Mouse (Mus musculus) retina, postnatal 1 day (tissue): Measurements from ENCODE around the gene Smad5.

ENCODE experiments used
- DNase-seq: peaks from one replicate; pipeline ENCODE4 v3.0.0-alpha.2; 2012

Smad5 gene

DNA sequence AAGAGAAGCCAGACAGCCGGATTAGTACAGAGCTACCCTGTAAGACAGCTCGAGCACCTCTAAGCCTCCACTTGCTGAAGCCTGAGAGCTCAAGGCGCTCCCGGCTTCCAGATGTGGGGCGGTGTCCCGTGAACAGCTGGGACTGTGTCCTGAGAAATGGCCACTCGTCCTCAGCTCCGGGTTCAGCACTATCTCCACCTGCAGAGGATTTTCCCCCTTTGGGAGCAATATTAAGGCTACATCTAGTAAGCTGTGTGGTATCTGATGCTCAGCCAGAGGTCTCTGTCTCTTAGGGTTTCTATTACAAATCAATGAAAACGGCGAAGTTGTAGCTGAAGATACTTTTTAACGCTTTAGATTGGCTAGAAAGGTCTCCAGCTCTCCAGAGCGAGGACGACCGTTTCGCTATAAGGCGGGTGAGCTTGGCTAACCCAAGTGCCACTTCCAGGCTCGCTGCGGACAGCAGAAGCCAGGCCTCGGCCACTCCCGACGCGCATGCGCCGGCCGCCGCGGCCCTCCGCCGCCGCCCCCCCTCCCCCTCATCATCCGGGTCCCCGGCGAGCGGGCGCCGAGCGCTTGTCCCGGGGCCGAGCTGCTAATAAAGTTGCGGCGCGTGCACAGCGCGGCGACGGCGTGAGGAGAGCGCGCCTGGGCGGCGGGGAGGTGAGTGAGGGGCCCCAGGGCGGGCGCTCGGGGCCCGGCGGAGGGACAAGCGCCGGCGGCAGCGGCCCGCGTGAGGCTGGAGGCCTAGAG lies at the start of gene Smad5:
Smad5 (plus strand) TSS at position 542 of the 753 bp plus-strand sequence.
- DNase-seq, result peak; percentile 97

DNA sequence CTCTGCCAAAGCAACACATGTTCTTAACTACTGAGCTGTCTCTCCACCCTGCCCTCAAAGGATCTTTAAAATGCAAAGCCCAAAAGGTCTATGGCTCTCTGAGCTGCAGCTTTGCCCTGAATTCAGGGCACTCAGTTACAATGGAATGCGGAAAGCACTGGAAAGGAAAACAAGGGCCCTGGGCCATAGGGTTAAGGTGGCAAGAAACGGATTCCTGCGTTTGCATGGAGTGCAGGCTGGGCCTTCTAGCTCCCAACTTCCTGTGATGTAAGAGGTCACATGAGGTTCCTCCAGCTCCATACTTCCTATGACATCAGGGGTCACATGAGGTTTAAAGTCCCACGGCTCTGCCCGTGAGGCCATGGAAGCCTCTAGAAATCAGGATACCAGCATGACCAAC lies 48.6 kb upstream of the Smad5 start:
- no peak for DNase-seq

DNA sequence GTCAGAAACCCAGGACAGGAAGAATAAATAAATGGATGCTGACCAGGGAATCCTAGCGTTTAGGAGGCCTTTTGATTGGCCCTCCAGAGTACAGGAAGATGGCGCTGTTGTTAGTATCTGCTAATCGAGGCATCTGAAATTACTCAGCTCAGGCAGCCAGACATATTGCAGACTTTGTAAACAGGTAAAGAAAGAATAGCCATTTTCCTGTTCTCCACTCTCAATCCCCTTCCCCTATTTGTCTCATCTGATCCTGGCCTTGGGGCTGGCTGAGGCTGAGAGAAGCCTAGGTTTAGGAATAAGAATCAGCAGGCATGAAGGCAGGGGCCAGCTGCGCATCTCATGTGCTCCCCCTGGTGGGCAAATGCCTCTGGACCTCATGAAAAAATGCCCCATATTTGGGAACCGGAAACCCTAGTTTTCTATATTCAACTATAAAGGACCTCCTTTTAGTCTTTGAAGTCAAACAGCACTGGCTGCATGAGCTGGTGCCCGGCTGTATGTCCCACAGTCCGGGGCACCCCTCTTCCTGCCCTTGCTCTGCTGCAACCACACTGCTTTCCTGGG lies 44.8 kb upstream of the Smad5 start:
- peak; percentile 76 for DNase-seq

DNA sequence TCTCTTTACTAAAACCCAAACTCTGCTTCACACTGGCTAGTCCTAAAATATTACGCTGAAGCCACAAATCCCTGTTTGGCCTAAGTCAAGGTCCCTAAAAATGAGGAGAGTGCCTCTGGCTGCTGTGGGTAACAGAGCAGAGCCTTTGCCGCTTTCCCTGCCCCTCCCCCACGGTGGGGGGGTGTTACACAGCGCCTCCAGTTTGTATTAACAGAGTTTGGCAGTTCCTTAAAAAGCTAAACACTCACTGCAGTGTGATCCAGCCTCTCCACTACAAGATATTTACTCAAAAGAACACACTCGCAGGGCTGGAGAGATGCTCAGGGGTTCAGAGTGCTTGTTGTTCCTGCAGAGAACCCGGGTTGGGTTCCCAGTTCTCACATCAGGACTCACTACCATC lies 43.9 kb upstream of the Smad5 start:
- DNase-seq, result no peak

DNA sequence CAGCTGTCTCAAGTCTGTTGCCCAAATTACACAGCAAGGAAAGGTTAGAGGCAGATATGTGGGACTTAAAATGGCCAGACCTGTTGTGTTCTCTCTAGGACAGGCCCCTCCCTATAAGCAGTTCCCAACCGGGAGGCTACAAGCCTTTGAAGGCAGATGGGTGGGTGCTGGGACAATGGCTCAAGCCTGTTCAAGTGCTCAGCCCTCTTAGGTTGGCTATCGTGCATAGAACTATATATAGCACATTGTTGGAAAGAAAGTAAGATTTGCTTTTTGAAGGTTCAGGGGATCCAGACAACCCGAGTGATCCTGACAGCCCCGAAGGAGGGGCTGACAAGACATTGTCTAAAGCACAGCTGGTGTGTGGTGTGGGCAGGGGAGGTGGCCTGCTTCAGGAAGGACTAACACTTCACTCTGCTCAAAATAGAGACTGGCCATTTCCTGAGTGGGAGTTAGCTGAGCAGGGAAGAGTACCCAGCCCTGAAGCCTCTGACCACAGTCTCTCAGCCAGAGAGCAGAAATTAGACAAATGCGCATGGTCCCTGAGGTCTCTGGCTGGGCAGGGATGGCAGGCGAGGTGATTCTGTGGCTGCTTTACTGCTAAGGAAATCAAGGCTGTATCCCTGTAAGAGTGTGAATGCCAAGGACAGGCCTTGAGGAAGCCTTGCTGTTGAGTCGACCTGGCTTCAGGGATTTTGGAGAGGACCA lies 40.7 kb upstream of the Smad5 start:
- no peak for DNase-seq

DNA sequence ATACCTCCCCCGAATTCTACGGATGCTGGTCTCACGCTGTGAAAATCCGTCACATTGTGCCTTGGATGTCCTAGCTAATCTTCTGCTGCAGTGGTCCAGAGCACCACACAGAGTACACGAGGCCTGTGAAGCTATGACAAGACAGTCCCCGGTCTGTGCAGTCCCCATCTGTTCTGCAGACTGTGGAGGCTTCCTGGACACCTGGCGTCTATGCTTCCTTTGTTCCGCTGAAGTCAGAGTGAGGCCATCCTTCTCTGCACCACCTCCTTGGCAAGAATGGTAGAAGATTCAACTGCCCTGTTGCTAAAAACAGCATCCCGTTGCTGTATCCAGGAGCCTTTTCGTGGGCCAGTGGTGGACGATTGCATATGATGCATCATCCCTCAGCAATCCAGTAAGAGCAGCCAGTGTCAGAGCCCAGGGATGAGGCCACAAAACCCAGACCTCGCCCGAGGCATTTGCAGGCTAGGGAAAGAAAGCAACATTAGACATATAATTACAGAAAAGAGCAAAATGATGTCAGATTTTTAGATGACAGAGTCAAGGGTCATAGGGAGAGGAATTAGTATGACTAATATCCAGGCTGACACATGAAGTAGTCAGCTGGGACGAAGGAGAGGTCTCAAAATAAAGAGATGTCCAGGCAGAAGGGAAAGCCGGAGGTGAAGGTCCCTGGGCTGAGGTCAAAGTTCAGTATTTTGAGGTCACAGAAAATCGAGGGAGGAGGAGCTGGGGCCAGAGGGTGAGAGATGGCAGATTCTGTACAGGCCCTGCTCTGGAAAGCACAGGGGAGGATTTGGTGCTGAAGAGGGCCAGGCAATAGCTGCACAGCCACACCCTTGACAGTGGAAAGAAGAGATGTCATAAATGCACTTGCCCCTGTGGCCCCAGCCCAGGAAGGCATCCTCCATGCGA lies 38.3 kb upstream of the Smad5 start:
- no peak for DNase-seq

DNA sequence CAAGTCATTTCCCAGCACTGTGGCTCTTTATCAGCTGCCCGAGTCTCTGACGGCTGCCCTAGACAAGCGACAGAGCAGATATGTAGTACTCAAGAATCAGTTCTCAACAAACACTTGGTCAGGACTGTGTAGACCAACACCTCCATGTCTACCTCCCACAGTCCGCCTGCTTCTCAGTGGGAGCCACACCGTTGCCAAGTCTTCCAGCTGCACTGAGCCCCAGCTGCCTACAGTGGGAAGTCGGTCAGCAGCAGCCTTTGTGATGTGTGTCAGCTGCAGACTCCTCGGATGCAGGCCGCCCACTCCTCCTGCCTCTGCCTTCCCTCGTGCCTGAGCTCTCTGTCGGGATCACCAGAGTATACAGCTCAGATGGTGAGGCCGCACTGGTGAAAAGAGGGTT lies 31.6 kb upstream of the Smad5 start:
- DNase-seq, result peak; percentile 36

DNA sequence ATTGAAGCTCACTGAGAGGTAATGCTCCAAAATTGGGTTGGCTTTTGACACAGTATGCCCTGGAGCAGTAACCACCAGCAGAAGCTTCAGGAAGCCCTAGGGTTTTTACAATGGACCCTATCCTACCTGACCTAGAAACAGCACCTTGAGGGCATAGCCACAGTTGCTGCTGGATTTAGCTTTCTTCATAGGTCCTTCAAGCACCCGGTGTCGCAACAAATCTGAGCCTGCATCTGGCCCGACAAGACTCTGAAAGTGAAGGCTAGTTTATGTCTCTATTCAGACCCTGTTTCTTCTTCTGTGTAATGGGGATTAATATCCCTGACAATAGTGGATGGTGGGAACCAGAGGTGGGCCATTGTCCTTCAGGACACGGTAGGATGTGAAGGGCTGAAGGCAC lies 25.1 kb upstream of the Smad5 start:
- no peak for DNase-seq

DNA sequence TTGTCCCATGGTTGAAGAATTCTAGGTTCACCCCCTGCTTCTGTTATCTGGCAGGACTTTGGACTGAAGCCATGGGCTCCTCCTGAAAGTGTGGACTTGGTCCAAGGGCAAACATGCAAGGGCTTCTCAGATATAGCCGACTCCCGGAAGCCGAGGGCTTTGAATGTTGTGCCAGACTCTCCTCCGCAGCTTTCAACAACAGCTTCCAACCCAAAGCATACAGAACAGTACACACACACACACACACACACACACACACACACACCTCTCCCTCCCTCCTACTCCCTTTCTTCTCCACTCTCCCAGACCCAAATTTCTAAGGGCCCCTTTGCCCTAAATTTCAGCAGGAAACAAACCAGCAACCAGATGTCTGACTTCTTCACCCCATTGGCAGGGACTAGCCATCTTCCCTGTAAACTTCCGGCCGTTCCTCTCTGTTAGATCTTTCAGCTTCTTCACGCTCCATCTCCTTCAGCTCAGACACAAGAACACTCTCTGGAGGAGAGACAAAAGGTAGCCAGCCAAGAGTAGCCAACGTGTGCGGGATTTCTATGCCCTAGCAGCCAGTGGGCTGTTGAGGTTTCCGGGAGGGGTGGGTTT lies 24.5 kb upstream of the Smad5 start:
- peak; percentile 73 for DNase-seq

DNA sequence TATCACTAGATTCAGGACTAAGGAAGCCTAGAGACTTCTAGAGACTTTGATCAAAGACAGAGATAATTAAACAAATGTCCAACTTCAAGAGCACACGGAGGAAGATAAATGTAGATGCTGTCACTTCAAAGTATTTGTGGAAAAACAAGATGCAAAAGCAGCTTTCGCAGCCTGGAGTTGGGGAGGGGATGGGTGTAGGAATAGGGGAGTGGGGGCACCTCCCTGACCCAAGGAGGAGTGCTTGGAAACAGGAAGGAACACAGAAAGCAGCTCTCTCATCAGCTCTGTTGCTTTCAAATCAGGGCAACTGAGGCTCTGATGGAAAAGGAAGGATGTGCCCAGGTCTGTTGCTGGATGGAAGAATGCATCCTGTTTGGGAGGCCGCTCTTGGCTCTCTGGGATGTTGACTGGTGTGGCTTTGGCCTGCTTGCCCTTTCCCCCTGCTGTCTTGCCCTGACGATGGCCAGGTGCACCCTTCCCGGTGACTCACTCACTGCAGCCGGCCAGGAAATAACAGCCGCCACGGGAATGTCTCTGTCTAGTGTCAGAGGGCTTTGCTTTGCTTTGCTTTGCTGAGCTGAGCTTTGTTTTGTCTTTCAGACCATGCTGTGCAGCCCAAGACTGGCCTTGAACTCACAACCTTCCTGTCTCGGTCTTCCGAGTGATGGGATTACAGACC lies 23.8 kb upstream of the Smad5 start:
- no peak for DNase-seq

DNA sequence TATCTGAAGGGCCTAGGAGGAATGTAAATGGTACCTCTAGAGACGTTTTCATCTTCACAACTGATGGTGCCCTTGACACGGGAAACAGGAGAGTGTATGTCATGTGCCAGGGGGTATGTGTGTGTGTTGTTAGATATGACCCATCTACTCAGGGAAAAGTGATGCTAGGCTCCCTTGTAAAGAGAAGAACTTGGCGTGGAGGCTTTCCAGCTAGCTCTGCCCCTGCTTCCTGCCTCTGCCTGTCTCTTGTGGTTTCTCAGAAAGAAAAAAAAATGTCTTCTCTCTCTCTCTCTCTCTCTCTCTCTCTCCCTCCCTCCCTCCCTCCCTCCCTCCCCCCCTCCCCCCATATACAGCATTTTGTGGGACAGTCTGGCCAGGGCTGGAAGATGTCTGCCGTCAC lies 20.9 kb upstream of the Smad5 start:
- DNase-seq, result no peak

DNA sequence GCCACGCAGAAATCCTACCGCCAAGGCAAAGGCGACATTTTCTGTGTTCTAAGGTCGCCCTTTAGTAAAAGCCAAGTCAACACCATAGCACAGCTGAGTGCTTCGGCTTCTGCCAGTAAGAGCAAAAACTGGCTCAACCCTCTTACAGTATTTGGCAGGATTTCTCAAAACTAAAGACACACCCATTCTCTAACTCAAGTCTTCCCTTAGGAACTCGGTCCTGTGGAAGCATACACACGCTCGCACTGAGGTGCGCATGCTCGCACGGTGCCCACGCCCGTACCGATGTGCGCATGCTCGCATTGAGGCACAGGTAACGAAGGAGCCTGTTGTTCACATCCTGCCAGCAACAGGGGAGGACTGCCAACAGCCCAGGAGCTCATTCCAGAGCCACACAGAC lies 20.5 kb upstream of the Smad5 start:
- no peak for DNase-seq

DNA sequence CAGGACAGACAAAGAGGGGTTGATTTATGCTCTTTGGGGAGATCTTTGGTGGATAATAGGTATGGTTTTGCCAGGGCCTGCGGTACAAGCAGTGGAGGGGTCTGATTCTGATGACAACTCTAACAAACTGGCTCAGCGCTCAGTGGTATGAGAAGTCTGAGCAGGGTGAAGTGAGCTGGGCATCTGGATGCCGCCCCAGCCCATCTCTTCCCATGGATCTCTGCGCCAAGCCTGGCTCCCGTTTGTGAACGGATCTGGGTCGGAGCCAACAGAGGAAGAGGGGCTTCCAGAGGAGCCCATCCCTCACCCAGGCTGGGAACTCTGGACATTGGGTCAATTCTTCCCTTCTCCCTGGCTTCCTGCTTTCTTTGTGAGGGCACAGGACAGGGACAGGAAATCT lies 19.5 kb upstream of the Smad5 start:
- DNase-seq, result no peak

DNA sequence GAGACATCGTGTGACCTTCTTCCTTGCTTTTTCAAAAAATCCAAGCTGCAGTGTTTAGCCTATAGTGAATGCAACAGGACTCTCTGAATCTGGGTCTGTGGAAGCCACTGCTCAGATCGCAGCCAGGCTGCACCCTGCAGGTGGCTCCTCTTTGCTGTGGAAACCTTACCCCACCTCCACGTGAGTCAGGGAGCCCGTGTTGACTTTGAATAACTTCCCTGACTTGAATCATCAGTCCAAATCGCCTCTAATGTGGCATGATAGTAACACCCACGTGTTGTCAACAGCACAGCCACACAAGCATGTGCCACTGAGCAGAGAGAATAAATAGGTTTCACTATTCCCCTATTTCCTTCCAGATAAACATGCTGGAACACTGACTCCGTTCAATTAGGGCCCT lies 10.8 kb upstream of the Smad5 start:
- DNase-seq, result no peak

DNA sequence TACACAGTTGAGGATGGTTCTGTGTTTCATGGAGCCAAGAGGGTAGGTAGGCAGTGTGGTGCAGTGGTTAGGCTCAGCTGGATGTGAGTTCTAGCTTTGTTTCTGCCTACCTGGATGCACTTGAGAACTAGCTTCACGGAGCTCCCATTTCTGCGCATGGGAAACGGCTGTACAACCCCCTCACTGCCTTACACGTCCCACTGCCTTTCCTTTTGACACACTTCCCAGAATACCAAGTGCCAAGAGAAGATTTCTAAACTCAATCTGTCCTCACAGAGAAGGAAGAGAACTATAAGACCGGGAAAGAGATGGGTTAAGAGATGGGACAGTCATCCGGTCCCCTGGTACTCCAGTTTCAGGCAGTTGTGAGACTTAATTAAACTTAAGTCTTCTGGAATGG lies 10.2 kb upstream of the Smad5 start:
- DNase-seq, result no peak

DNA sequence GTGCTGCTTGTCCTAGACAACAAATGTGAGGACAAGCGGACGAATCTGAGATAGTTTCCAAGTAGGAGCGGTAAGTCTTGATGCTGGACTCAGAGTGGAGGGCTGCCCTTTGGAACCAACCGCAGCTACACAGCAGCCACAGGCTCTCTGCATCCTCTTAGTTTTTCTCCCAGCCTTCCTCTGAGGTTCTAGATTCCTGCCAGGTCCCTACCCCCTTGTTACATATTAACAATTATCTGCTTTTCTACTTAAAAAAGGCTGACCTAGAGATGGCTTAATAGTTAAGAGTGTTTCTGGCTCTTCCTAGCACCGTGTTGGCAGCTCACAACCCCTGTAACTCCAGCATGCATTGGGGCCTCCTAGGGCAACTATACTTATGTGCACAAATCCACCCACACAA lies 7.1 kb upstream of the Smad5 start:
- no peak for DNase-seq

DNA sequence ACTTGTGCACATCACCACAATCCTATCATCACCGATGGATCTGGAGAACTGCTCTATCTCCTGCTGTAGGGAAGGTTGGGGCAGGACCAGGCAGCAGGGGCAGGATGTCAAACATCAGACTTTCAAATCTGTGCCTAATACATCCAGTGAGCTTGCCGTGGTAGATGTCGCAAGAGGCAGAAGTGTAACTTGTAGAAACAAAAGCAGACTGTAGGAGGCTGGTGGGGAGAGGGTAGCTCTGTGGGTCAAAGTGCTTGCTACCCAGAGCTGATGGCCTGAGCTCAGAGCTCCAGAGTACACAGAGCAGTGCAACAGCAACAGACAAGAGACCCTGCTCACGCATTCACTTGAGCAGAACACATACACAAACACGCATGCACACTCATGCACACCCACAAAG lies 6.1 kb upstream of the Smad5 start:
- no peak for DNase-seq

DNA sequence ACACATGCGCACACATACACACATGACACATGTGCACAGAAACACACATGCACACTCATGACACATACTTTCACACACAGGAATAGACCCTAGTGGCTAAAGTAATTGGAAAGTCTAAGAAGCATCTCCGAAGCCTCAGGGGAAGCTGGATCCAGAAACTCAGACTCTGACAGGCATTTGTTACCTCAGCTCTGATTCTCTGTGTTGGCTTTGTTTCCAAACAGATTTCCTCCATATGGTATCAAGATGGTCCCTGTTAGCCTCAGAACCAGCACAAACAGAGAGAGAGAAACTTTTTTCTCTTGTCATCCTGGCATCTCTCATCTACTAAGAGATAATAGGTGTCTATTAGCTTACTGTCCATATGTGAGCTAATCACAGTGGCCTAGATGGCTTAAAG lies 5.6 kb upstream of the Smad5 start:
- no peak for DNase-seq

DNA sequence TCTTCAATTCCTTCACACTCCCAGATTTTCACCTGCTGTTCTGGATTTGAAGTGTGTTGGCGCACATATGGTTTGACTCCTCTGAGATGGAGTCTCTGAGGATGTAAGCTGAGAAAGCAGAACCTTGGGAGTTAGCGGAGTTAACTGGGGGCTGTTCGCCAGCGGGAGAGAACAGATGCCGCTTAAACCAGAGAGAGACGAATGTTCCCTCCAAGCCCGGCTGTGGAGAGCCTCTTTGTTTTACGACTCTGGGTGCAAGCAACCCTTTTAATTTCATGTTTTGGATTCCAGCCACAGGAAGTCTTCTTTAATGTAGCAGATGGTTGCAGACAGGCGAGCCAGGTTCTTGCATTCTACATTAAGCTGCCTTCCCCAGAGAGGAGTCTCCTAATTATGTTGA lies 4.4 kb upstream of the Smad5 start:
- DNase-seq, result peak; percentile 67

DNA sequence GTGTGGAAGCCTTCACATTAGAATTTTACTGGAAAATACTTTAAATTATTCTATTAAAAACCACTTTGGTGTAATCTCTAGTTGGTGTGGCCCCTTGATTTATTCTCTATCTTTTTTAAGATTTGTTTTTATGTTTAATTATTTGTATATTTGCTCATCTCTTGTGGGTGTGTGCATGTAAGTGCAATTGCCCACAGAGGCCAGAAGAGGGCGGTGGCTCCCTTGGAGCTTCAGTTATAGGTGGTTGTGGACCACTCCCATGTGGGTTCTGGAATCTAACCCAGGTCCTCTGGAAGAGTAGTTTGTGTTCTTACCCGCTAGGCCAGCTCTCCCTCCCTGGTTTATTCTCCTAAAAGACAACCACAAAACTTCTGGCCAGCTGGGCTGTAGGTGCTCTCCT lies 3.4 kb upstream of the Smad5 start:
- DNase-seq, result no peak

DNA sequence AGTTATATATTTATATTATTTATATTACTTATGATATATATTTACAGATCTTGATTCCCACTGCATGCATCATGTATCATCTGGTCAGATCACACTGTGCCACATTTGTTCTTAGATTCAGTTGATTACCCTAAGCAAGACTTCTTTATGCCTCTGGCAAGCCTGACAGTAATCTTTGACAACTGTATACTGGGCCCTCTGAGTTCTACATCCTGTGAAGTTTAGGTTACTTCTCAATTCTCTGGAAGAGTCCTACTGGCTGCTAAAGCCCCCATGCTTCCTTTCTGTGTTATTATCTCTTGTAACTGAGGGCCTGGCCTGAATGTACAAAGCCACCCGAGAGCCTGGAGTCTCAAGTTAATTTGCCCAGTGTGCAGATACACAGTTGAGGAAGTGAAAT lies 1.8 kb upstream of the Smad5 start:
- no peak for DNase-seq

DNA sequence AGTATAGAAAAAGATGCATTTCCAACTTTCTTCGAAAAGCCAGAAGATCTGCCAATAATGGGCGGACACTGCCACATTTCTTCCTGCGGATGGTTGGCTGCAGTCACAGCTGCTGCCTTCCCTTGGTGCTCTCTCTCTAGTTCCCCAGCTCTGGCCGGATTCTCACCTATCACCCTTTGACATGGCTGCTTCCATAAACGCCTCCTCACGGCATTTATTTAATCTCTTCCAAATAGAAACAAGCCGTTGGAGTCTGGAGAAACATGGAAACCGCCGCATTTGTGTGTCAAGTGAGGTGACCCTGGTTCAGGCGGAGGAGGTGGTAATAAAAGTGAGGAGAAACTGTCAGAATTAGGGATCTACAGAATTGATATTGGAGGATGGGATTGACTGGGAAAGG lies 886 bp upstream of the Smad5 start:
- DNase-seq, result no peak
